Mouse (Mus musculus) liver, adult 2 months (tissue): Measurements from ENCODE around the gene Gfra1. TPM values are rescaled to one million over a fixed set of nuclear protein-coding genes. Genes with fewer than 3 reads are reported as not detected.

Experiments
- DNase-seq: peaks from one replicate; pipeline ENCODE4 v3.0.0-alpha.2; 2011; ENCODE audit warnings: low read depth, low spot score; ENCODE audit errors: extremely low read depth
- H3K27ac ChIP-seq: fragments of 200-500 bp; replicated peaks from 2 replicates; pipeline ENCODE4 v1.5.1; 2012; ENCODE audit warnings: low read depth, mild to moderate bottlenecking, control low read depth, inconsistent platforms, low read length; ENCODE audit not compliant: insufficient read depth
- H3K27me3 ChIP-seq: fragments of 200-500 bp; 2 replicates; pipeline ENCODE4 v1.6.1; 2012; ENCODE audit warnings: mild to moderate bottlenecking, moderate library complexity, low read length, inconsistent platforms; ENCODE audit not compliant: control insufficient read depth, insufficient read depth
- H3K36me3 ChIP-seq: fragments of 200-500 bp; 2 replicates; pipeline ENCODE4 v1.6.1; 2012; ENCODE audit warnings: low read length, inconsistent platforms; ENCODE audit not compliant: control insufficient read depth, insufficient read depth
- H3K4me1 ChIP-seq: fragments of 200-500 bp; 2 replicates; pipeline ENCODE4 v1.6.1; 2011; ENCODE audit warnings: low read length; ENCODE audit not compliant: control insufficient read depth, insufficient read depth
- H3K4me3 ChIP-seq: fragments of 200-500 bp; 2 replicates; pipeline ENCODE4 v1.5.1; 2011; ENCODE audit warnings: low read depth, mild to moderate bottlenecking, control low read depth, low read length, moderate library complexity; ENCODE audit not compliant: insufficient read depth
- H3K79me2 ChIP-seq: fragments of 200-500 bp; 2 replicates; pipeline ENCODE4 v1.6.1; 2012; ENCODE audit warnings: inconsistent platforms, mild to moderate bottlenecking, low read length, moderate library complexity; ENCODE audit not compliant: control insufficient read depth, insufficient read depth
- H3K9ac ChIP-seq: fragments of 200-500 bp; 2 replicates; pipeline ENCODE4 v1.6.1; 2012; ENCODE audit warnings: low read depth, mild to moderate bottlenecking, control low read depth, inconsistent platforms, low read length
- CTCF ChIP-seq: fragments of 200-500 bp; IDR thresholded peaks from 2 replicates; pipeline ENCODE4 v1.5.1; 2011; ENCODE audit warnings: low read depth, low read length, control low read depth
- POLR2A ChIP-seq: fragments of 200-500 bp; IDR thresholded peaks from 2 replicates; pipeline ENCODE4 v1.6.1; 2011; ENCODE audit warnings: low read length, control low read depth; ENCODE audit not compliant: insufficient read depth; ENCODE audit errors: extremely low read depth
- WGBS: fragments of 180-500 bp; shearing (Covaris S2); methylation state at CpG from one replicate; pipeline ENCODE4 v1.1.7; 2018; 5-methylcytosine and 5-hydroxymethylcytosine counted together
- polyA plus RNA-seq: library from polyadenylated mRNA; depleted of rRNA; stranded (reverse); fragments of >200 nt; gene quantifications from 2 replicates; pipeline ENCODE4 v1.2.3, GENCODE M21; 2012
- total RNA-seq: library from RNA; depleted of rRNA; stranded (reverse); fragments of >200 nt; gene quantifications from 2 replicates; pipeline ENCODE4 v1.2.3, GENCODE M21; 2014

Gene Gfra1
- total and polyA plus RNA-seq, 2 experiments: 38.9 to 101 TPM

DNA sequence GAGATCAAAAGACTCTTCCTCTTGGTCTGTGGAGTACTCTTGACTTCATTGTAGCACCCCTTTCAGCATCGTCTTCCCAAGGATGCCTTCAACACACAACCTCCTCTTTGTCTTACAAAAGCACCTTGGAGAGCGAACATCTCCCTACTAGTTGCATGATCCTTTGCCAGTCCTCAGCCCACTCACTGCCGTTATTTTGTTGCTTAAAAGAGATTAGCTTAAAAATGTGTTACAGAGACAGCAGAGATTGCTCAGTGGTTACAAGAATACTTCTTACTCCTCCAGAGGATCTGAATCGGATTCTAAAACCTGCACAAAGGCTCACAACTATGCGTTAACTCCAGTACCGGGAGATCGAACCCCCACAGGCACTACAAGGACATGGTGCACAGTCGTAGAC lies 205.5 kb downstream of the Gfra1 start:
- no peaks in the 10 kb centered on the region for H3K79me2 ChIP-seq
- WGBS: 93% methylated on average over 8 of the region's 8 CpGs

DNA sequence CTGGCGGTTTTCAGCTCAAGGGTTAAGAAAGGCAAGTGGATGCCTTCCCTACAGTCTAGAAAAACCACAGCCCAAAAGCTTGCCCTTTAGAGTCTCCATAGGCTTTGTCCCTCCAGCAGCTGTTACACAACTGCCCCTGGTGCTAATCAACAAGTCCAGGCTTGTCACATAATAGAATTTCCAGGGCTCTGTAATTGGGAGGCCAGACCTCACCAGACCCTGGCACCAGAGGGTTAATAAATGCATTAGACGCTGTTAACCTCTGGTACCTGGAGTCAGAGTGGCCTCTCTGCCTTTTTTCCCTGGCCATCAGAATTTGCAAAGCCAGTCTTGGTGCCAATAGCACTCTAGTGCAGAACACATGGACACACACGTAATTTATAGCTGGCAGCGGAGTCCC lies 211.6 kb downstream of the Gfra1 start:
- DNase-seq: no peak

More for the DNA sequence above, 205.5 kb downstream of the Gfra1 start:
- Histone ChIP-seq H3K27ac (no peak overlapping the region), H3K4me3 (no peak overlapping the region), H3K9ac (no peak overlapping the region), H3K27me3 (no peaks in the 10 kb centered on the region), H3K4me1 (no peaks in the 10 kb centered on the region), H3K36me3 (peaks cover 35% of the 10 kb centered on the region)
- no peak for TF ChIP-seq POLR2A
- no peak for TF ChIP-seq CTCF
- DNase-seq: no peak

DNA sequence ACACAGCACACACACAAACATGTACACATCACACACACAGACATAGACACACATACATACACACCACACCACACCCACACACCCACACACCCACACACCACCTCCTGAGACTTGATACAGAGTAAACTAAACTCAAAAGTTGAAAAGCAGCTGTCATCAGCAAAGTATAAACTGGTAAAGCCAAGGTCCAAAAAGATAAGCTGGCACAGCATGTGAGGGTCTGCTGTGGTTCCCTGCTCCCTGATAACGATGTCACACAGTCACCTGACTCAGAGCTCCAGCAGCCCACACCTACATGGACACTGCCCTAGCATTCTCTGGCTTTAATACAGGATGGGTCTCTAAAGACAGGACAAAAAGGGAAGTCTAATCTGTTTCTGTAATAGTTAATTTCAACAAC lies 212.1 kb downstream of the Gfra1 start:
- H3K36me3 ChIP-seq: peaks cover 34% of the 10 kb centered on the region
- TF ChIP-seq POLR2A (no peak), CTCF (no peak)
- whole genome bisulfite sequencing: 15% methylated on average over 1 of the region's 1 CpGs
- DNase-seq: peak; percentile 19
- no peaks in the 10 kb centered on the region for H3K27me3 ChIP-seq
- H3K4me1 ChIP-seq: no peaks in the 10 kb centered on the region
- no peak overlapping the region for H3K4me3 ChIP-seq
- no peak overlapping the region for H3K9ac ChIP-seq
- H3K79me2 ChIP-seq: no peaks in the 10 kb centered on the region
- no peak overlapping the region for H3K27ac ChIP-seq

More for the DNA sequence above, 211.6 kb downstream of the Gfra1 start:
- Histone ChIP-seq H3K36me3 (peaks cover 32% of the 10 kb centered on the region), H3K9ac (no peak overlapping the region), H3K79me2 (no peaks in the 10 kb centered on the region), H3K27me3 (no peaks in the 10 kb centered on the region), H3K4me3 (no peak overlapping the region), H3K27ac (no peak overlapping the region), H3K4me1 (no peaks in the 10 kb centered on the region)
- TF ChIP-seq POLR2A: no peak
- TF ChIP-seq CTCF: no peak
- 86% methylated on average over 4 of the region's 4 CpGs for WGBS

DNA sequence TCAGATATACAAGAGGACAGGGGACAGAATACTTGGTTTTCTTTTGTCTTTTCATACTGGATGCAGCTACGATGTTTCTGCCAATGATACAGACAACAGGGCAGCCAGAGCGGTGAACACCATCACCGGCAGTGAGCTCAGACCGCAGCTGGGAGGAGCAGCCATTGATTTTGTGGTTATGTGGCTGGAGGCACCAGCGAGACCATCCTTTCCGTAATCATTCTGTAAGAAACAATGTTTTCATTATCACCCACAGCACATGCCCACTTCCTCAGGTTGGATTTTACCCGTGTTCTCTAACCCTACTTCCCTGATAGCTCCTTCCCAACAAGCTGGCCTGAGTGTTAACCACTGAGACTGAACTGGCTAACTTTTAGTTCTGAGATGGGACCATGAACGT lies 217.4 kb downstream of the Gfra1 start:
- Histone ChIP-seq H3K9ac (no peak overlapping the region), H3K27ac (no peak overlapping the region), H3K27me3 (no peaks in the 10 kb centered on the region), H3K4me1 (no peaks in the 10 kb centered on the region), H3K36me3 (peaks cover 40% of the 10 kb centered on the region), H3K4me3 (no peak overlapping the region), H3K79me2 (no peaks in the 10 kb centered on the region)
- no peak for DNase-seq
- no peak for TF ChIP-seq CTCF
- TF ChIP-seq POLR2A: no peak
- WGBS: 84% methylated on average over 8 of the region's 8 CpGs

DNA sequence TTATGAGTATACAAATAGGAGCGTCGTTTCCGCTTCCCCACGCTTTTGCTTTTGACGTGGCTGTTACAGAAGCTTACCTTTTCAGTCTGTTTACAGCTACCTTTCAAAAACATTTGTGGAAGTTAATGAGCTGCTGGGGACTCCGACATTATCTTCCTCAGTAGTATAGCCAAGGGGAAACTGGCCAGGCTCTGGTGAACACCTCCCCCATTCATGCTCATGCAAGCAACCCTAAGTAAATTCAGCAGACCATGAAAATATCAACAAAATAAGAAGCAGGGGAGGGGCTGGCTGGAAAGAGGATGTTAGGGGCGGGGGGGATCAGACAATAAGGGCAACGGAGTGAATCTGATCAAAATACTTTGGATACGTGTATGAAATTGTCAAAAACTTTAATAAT lies 228.0 kb downstream of the Gfra1 start:
- Histone ChIP-seq H3K27ac (no peak overlapping the region), H3K4me1 (no peaks in the 10 kb centered on the region; the same call in 1 of the 2 replicates), H3K36me3 (no peaks in the 10 kb centered on the region), H3K79me2 (no peaks in the 10 kb centered on the region), H3K4me3 (no peak overlapping the region), H3K27me3 (no peaks in the 10 kb centered on the region), H3K9ac (no peak overlapping the region)
- no peak for DNase-seq
- 85% methylated on average over 9 of the region's 9 CpGs for WGBS
- TF ChIP-seq POLR2A (no peak), CTCF (no peak)

DNA sequence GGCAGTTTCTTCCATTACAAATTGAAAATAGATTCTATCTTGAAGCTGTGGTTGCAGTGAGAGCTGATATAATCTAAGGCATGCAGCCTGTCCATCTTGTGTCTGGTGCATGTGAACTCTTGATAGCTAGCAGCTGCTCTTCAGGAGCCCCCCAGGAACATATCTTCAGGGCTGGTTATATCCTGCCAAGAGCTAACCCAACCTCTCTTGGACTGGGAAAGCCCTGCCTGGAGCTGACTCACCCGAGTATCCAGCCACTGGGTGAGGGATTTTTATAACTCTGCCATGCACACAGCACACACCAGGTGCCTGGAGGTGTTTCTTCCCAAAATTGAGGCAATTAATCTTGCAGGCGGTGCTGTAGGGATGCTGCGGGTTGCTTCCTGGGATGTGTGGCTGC lies 228.8 kb downstream of the Gfra1 start:
- H3K4me3 ChIP-seq: no peak overlapping the region
- H3K27me3 ChIP-seq: no peaks in the 10 kb centered on the region
- no peaks in the 10 kb centered on the region; the same call in 1 of the 2 replicates for H3K4me1 ChIP-seq
- no peaks in the 10 kb centered on the region for H3K79me2 ChIP-seq
- DNase-seq: no peak
- H3K9ac ChIP-seq: no peak overlapping the region
- no peak for TF ChIP-seq POLR2A
- TF ChIP-seq CTCF: no peak
- H3K27ac ChIP-seq: no peak overlapping the region
- WGBS: 66% methylated on average over 3 of the region's 3 CpGs
- H3K36me3 ChIP-seq: no peaks in the 10 kb centered on the region
